Mouse (Mus musculus) right cerebral cortex, postnatal 10 days (tissue): ENCODE results near the gene Dda1.

Source experiments
- DNase-seq, 2 experiments: peaks; one replicate each; pipeline ENCODE4 v3.0.0; 2021; ENCODE audit warnings: low spot score in 2 of 2

Dda1 gene

GRCm38 (mm10) chr8:71495039-71495438, 26.0 kb downstream of the Dda1 start:
- DNase-seq = peak; percentile 84 to 86

DNA sequence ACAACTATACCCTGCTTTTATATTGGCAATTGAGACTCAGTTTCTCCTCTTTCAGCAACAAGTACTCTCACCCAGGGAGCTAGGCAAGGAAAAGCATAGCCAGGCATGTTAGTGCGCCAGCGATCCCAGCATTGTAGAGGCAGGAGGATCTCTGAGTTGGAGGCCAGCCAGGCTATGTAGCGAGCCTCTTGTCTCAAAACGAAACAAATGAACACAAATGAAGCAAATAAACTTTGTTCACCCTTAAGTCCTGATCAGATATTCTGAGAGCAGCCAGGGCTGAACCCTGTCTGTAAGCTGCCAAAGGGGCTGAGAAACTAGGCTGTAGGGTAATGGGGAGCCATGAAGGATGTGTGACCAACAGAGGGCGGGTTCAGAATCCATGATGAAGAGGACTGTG, 26.8 kb downstream of the Dda1 start:
- DNase-seq = peak in 1 of 2 experiments; percentile 24

DNA sequence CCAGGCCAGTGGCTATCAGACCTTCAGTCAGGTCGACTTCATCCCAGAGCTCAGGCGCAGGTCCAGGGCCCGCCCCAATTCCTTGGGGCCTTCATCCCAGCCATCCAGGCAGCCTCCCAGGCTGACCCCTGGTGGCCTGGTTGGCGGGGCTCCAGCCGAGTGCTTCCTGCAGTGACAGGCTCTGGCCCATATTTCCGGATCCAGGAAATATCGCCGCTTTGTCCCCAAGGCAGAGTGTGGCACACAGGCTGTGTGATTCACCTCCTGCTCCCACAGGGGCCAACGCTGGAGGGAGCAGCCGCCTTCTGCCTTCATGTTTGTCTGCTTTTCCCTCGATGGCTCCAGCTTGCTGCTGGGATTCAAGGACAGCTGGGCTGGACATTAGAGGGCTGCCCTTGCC, 27.5 kb downstream of the Dda1 start:
- peak in 1 of 2 experiments; percentile 74 for DNase-seq

DNA sequence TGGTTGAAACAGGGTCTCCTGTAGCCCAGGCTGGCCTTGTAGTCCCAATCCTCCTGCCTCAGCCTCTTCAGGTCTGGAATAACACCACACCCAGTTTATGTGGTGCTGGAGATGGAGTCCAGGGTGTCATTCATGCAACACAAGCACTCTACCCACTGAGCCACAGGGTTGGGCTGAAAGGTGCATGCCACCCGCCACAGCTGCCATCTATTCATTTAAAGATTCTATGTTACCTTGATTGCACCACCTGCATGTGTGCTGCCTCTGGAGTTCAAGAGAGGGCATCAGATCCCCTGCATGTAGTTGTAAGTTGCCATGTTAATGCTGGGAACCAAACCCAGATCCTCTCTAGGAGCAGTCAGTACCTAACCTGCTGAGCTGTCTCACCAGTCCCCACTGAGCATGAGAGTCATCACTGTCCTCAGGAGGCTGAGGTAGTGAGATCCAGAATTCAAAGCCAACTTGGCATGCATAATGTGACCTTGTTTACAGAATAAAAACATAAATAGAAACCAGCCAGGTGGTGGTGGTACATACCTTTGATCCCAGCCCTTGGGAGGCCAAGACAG, 28.2 kb downstream of the Dda1 start:
- DNase-seq = no peak

GRCm38 (mm10) chr8:71497881-71498501, 29.0 kb downstream of the Dda1 start:
- DNase-seq = peak in 1 of 2 experiments; percentile 23

GRCm38 (mm10) chr8:71498816-71499690, 30.1 kb downstream of the Dda1 start:
- peak in 1 of 2 experiments; percentile 16 for DNase-seq

DNA sequence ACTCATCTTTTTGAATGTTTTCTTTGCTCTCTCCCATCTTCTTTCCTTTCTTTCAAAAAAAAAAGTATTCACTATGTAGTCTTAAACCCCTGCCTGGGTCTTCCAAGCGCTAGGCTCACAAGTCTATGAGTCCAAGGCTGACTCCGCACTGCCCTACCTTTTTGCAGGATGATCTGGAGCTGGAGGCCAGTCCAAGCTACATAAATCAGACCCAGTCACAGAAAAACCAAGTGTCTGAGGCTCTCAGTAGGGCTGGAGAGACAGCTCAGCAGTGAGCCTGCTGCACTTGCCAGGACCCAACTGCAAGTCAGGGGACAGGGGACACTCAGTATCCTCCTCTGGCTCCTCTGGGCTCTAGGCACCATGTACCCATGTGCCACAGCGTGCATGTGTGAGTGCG, 35.4 kb downstream of the Dda1 start:
- DNase-seq = no peak

GRCm38 (mm10) chr8:71505326-71505725, 36.3 kb downstream of the Dda1 start:
- no peak for DNase-seq

- DNase-seq = peak in 1 of 2 experiments; percentile 47
These were observed 37.0 kb downstream of the Dda1 start for GRCm38 (mm10) chr8:71505979-71506378.

GRCm38 (mm10) chr8:71507589-71508104, 38.6 kb downstream of the Dda1 start:
- peak; percentile 92 for DNase-seq

GRCm38 (mm10) chr8:71509316-71509715, 40.3 kb downstream of the Dda1 start:
- no peak for DNase-seq

DNA sequence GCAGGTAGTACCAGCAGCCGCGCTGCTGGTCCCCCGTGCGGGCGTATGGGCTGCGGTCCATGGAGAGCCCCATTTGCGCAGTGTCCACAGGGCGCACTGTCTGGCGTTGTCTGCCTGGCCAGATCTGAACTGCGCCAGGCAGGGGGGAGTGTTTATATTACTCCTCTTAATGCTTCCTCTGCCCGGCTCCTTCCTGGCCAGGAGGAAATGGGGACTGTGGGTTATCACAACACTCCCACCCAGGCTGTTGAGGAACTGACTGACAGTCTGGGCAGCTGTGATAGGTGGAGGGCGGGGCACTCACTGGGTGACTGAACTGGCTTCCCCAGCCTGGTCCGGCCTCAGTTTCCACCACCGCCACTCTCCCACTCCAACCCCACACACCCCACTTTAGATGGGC, 42.6 kb downstream of the Dda1 start, which contains the start of gene Plvap:
TSS of gene Plvap (minus strand) at position 109 of the 400 bp plus-strand sequence.
- no peak for DNase-seq

- DNase-seq = no peak
These were observed 44.2 kb downstream of the Dda1 start for GRCm38 (mm10) chr8:71513018-71513754.

DNA sequence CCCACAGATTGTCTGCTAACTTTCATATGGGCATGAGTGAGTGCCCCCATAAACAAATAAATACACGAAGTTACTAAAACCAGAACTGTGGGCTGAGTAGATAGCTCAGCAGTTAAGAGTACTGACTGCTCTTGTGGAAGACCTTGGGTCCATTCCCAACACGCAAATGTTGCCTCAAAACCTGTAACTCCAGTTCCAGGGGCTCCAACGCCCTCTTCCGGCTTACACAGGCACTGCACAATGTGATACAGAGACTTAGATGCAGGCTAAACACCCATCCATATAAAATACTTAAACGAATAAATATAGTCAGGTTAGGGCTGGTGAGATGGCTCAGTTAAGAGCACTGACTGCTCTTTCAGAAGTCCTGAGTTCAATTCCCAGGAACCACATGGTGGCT, 46.0 kb downstream of the Dda1 start:
- no peak for DNase-seq

DNA sequence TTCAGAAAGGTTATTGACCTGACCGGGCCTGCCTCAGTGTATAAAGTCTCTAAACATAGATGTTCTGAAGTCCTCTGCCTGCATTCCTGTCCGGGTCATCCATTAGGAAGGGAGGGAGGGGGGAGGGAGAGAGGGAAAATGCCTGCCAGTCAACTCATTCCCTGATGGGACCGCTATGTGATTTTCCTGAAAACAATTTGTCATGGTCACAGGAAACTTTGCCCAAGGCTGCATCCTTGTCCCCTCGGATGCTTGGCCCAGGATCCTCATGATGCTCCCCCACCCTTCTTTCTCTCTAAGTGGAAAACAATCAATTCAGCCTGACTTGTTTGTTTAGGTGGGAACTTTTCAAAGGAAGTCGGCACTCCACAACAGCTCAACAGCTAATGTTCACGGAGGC, 47.8 kb downstream of the Dda1 start:
- no peak for DNase-seq

DNA sequence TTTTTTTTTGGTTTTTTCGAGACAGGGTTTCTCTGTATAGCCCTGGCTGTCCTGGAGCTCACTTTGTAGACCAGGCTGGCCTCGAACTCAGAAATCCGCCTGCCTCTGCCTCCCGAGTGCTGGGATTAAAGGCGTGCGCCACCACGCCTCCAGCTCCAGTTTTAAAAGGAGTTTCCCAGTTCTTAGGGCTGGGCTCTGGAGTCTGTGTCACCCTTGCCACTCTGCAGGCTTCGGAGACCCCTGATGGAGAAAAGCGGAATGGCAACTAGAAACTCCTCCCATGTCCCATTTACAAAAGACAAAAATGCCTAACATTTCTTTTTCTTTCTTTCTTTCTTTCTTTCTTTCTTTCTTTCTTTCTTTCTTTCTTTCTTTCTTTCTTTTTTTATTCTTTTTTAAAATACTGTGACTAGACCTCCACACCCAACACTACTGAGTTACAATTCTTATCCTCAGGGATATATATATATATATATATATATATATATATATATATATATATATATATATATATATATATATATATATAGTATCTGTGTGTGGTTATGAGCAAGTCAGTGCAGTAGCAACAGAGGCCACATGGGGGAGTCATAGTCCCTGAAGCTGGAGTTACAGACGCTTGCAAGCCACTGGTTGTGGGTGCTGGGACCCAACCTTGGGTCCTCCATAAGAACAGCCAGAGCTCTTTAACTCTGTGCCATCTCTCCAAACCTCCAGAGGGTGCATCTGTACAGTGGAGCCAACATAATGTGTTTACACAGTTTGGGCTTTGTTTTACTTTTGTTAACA, 50.2 kb downstream of the Dda1 start:
- peak in 1 of 2 experiments; percentile 67 for DNase-seq

DNA sequence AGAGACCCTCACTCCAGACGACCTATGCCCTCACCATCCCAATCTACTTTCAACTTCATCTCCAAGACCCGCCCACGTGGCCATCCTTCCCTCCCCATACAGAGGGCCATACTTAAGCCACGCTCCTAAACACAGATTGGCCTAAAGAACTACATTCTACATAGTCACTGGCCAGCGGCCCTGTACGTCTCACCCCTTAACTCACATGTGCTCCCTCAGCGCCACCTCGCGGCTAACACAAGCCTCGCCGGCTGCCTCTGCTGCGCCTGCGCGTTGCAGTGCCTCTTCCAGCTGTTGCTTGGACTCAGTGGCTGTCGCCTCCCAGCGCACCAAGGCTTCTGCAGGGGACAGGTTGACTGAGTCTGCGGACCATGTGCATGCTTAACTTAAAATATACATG, 52.6 kb downstream of the Dda1 start:
- DNase-seq = peak; percentile 89 to 93

GRCm38 (mm10) chr8:71525226-71526050, 56.4 kb downstream of the Dda1 start, which contains the start of gene Ccdc194:
TSS of gene Ccdc194 (minus strand) at chr8:71525711.
- no peak for DNase-seq
